Mouse (Mus musculus) erythroblast, embryonic 14.5 days (primary cell): ENCODE data around the gene Gabpb2.

ENCODE experiments used
- GATA1 ChIP-seq: IDR thresholded peaks from 2 replicates; pipeline ENCODE4 v1.6.1; 2012; ENCODE audit warnings: low read length, inconsistent platforms, mixed read lengths
- TAL1 ChIP-seq: IDR thresholded peaks from 3 replicates; pipeline ENCODE4 v1.6.1; 2012; ENCODE audit warnings: low read length, inconsistent platforms, mixed read lengths

DNA sequence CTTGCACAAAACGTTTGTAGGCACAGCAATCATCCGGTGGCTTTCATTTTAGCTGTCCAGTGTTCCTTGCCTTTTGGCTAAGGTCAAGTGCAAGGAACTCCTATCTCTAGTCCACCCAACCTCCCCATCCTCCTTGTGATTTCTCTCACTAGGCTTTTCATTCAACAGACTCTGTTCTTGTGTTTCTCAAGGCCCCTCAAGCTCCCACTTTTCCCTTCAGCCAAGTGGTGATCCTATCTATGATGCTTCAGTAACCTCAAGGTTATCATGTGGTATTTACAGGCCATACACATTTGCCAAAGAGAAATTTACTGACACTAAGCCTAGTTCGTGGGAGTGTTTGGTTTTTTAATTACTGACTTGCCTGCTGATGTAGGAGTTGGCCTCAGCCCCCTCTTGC, 37.8 kb downstream of the Gabpb2 start:
- TF ChIP-seq TAL1 (no peak), GATA1 (no peak)
